Mouse (Mus musculus) spleen, adult 2 months (tissue): ENCODE results near the gene Nav2.

Experiments
- CTCF ChIP-seq: fragments of 200-500 bp; IDR thresholded peaks from 2 replicates; pipeline ENCODE4 v1.5.1; 2011; ENCODE audit warnings: mild to moderate bottlenecking, inconsistent platforms; ENCODE audit not compliant: insufficient read depth, insufficient read length, insufficient replicate concordance; ENCODE audit errors: extremely low read depth
- POLR2A ChIP-seq: fragments of 200-500 bp; IDR thresholded peaks from 2 replicates; pipeline ENCODE4 v1.6.1; 2011; ENCODE audit warnings: low read depth, low read length, inconsistent platforms

- TF ChIP-seq CTCF (no peak), POLR2A (no peak)
These were observed 434.6 kb downstream of the Nav2 start for GRCm38 (mm10) chr7:49343081-49343600.
